Mouse (Mus musculus): ENCODE results near the gene Lrp5. TPM values are rescaled to one million over a fixed set of nuclear protein-coding genes. Genes with fewer than 3 reads are reported as not detected.

Gene Lrp5
- total RNA-seq, 1 experiment from 2014 or later = 14.0 TPM

- no peak for ATAC-seq (replicated peaks; ENCODE audit: insufficient number of reproducible peaks, low FRiP score, low TSS enrichment, poor library complexity, severe bottlenecking)
Measured at GRCm38 (mm10) chr19:3586026-3586425, 100.3 kb downstream of the Lrp5 start.

GRCm38 (mm10) chr19:3581326-3581725, 105.0 kb downstream of the Lrp5 start:
- 0 out of 2 replicates have a peak, but pooled peaks have one; percentile 64 for ATAC-seq (replicated peaks; ENCODE audit: insufficient number of reproducible peaks, low FRiP score, low TSS enrichment, poor library complexity, severe bottlenecking)

- no peak for ATAC-seq (replicated peaks; ENCODE audit: insufficient number of reproducible peaks, low FRiP score, low TSS enrichment, poor library complexity, severe bottlenecking)
Measured at GRCm38 (mm10) chr19:3577911-3578290, 108.5 kb downstream of the Lrp5 start.

- ATAC-seq (replicated peaks; ENCODE audit: insufficient number of reproducible peaks, low FRiP score, low TSS enrichment, poor library complexity, severe bottlenecking) = no peak
Measured at GRCm38 (mm10) chr19:3577265-3577910, 109.0 kb downstream of the Lrp5 start.

- ATAC-seq (replicated peaks; ENCODE audit: insufficient number of reproducible peaks, low FRiP score, low TSS enrichment, poor library complexity, severe bottlenecking) = no peak
Measured at GRCm38 (mm10) chr19:3576451-3577264, 109.7 kb downstream of the Lrp5 start.

- ATAC-seq (replicated peaks; ENCODE audit: insufficient number of reproducible peaks, low FRiP score, low TSS enrichment, poor library complexity, severe bottlenecking) = peak; percentile 90
Measured at GRCm38 (mm10) chr19:3575632-3576384, 110.6 kb downstream of the Lrp5 start, which contains the start of gene Ppp6r3. Gene Ppp6r3, minus strand, starts transcription at chr19:3575749.

- peak; percentile 6; the same call in 1 of the 2 replicates for ATAC-seq (replicated peaks; ENCODE audit: insufficient number of reproducible peaks, low FRiP score, low TSS enrichment, poor library complexity, severe bottlenecking)
Measured at GRCm38 (mm10) chr19:3575276-3575631, 111.1 kb downstream of the Lrp5 start.

- no peak for ATAC-seq (replicated peaks; ENCODE audit: insufficient number of reproducible peaks, low FRiP score, low TSS enrichment, poor library complexity, severe bottlenecking)
Measured at GRCm38 (mm10) chr19:3574593-3575094, 111.7 kb downstream of the Lrp5 start.

GRCm38 (mm10) chr19:3564309-3564708, 122.1 kb downstream of the Lrp5 start:
- ATAC-seq (replicated peaks; ENCODE audit: insufficient number of reproducible peaks, low FRiP score, low TSS enrichment, poor library complexity, severe bottlenecking) = no peak; the same call in 1 of the 2 replicates

GRCm38 (mm10) chr19:3562752-3563151, 123.6 kb downstream of the Lrp5 start:
- peak; percentile 43; the same call in 1 of the 2 replicates for ATAC-seq (replicated peaks; ENCODE audit: insufficient number of reproducible peaks, low FRiP score, low TSS enrichment, poor library complexity, severe bottlenecking)

GRCm38 (mm10) chr19:3562298-3562697, 124.1 kb downstream of the Lrp5 start:
- no peak for ATAC-seq (replicated peaks; ENCODE audit: insufficient number of reproducible peaks, low FRiP score, low TSS enrichment, poor library complexity, severe bottlenecking)

GRCm38 (mm10) chr19:3556169-3556827, 130.1 kb downstream of the Lrp5 start:
- ATAC-seq (replicated peaks; ENCODE audit: insufficient number of reproducible peaks, low FRiP score, low TSS enrichment, poor library complexity, severe bottlenecking) = no peak

GRCm38 (mm10) chr19:3554785-3555184, 131.6 kb downstream of the Lrp5 start:
- no peak for ATAC-seq (replicated peaks; ENCODE audit: insufficient number of reproducible peaks, low FRiP score, low TSS enrichment, poor library complexity, severe bottlenecking)

GRCm38 (mm10) chr19:3551573-3552159, 134.7 kb downstream of the Lrp5 start:
- ATAC-seq (replicated peaks; ENCODE audit: insufficient number of reproducible peaks, low FRiP score, low TSS enrichment, poor library complexity, severe bottlenecking) = no peak

GRCm38 (mm10) chr19:3550101-3550500, 136.3 kb downstream of the Lrp5 start:
- ATAC-seq (replicated peaks; ENCODE audit: insufficient number of reproducible peaks, low FRiP score, low TSS enrichment, poor library complexity, severe bottlenecking) = no peak

GRCm38 (mm10) chr19:3549263-3549662, 137.1 kb downstream of the Lrp5 start:
- no peak for ATAC-seq (replicated peaks; ENCODE audit: insufficient number of reproducible peaks, low FRiP score, low TSS enrichment, poor library complexity, severe bottlenecking)

- no peak for ATAC-seq (replicated peaks; ENCODE audit: insufficient number of reproducible peaks, low FRiP score, low TSS enrichment, poor library complexity, severe bottlenecking)
Measured at GRCm38 (mm10) chr19:3548311-3548710, 138.1 kb downstream of the Lrp5 start.

GRCm38 (mm10) chr19:3544995-3545394, 141.4 kb downstream of the Lrp5 start:
- ATAC-seq (replicated peaks; ENCODE audit: insufficient number of reproducible peaks, low FRiP score, low TSS enrichment, poor library complexity, severe bottlenecking) = no peak
